Mouse (Mus musculus): ENCODE measurements at regions not wholly inside any gene's neighbourhood (a gene's known extent, or its start where the extent isn't known, plus 50 kb on each side); places are given as distances from the start of the nearest gene placed in this dataset.

DNA sequence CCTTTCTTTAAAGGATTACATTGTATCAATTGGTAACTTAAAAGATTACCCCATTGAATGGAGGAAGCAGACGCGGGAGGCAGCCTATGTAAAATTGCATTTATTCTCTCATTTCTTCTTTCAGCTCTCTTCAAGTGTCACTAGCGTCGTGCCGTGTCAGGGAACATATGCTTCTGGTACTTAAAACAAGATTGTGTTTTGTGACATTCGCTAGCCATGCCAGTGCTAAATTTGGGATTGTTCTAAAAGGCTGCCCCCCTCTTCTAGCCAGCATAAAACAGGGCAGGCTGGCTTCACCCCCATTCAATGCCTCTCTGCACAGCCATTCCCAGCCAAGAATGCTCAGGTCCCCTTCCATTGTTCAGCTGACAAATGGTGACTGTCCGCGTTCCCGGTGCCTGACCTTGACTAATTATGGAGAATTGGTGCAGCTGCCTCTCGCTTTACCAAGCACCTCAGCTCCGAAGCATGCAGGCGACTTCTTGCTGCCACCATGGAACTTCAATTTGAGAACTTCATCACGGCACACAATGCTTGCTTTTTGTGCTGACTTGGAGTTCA, 316.8 kb upstream of the Adamts16 start:
- H3K9ac ChIP-seq (replicated peaks; ENCODE audit: low read depth): no peak overlapping the region
- TF ChIP-seq EP300 (IDR thresholded peaks at IDR 0.05) (no peak), CTCF (IDR thresholded peaks at IDR 0.05) (no peak)
- H3K27me3 ChIP-seq (replicated peaks; ENCODE audit: insufficient read depth, low read length): no peaks in the 10 kb centered on the region
- H3K4me2 ChIP-seq (replicated peaks; ENCODE audit: low read depth, low read length): no peak overlapping the region
- ATAC-seq (no peak), DNase-seq (ENCODE audit: low spot score) (no peak)
- no peak overlapping the region for H3K27ac ChIP-seq (ENCODE audit: low read length)
- no peak overlapping the region for H3K4me3 ChIP-seq (ENCODE audit: low read depth, low read length)
- no peaks in the 10 kb centered on the region for H3K9me3 ChIP-seq (ENCODE audit: low read length)
- 62% methylated on average over 13 of the region's 13 CpGs for WGBS
- no peaks in the 10 kb centered on the region for H3K4me1 ChIP-seq (ENCODE audit: insufficient read depth, low read depth, low read length)
- no peaks in the 10 kb centered on the region for H3K36me3 ChIP-seq (ENCODE audit: insufficient read depth, low read length)

DNA sequence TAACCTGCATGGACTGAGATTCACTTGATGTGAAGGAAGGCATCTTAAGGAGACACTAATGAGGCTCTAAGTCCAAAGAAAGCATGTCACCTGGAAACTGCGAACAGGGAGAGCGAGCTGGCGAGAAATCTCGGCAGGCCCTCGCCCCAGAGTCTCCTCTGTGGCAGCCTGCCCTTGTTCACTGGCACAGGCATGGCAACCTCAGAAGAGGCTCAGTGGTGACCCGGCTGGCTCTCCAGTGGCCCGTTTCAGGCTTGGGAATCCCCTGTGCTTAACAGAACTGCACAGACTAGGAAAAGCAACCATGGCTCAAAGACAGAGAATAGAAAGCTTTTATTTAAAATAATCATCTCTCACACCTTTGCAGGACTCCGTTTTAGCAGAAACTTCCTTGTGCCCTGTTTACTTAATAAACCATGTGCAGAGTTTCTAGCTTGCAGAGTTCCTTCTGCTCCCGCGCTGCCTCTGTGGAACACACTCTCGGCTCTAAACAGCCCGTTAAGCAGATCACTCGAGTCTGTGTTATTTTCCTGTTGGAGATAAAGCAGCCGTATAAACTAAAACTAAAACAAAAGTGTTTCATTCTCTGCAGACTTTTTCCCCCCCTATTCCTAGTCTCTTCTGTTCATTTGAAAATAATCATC, 316.2 kb upstream of the Adamts16 start:
- 39% methylated on average over 14 of the region's 14 CpGs for WGBS
- H3K36me3 ChIP-seq (ENCODE audit: insufficient read depth, low read length): no peaks in the 10 kb centered on the region
- TF ChIP-seq EP300 (IDR thresholded peaks at IDR 0.05) (no peak), CTCF (IDR thresholded peaks at IDR 0.05) (no peak)
- H3K4me3 ChIP-seq (ENCODE audit: low read depth, low read length): no peak overlapping the region
- no peak overlapping the region for H3K9ac ChIP-seq (replicated peaks; ENCODE audit: low read depth)
- no peaks in the 10 kb centered on the region for H3K9me3 ChIP-seq (ENCODE audit: low read length)
- H3K27ac ChIP-seq (ENCODE audit: low read length): no peak overlapping the region
- no peak for DNase-seq (ENCODE audit: low spot score)
- H3K4me2 ChIP-seq (replicated peaks; ENCODE audit: low read depth, low read length): no peak overlapping the region
- no peak for ATAC-seq
- H3K4me1 ChIP-seq (ENCODE audit: insufficient read depth, low read depth, low read length): no peaks in the 10 kb centered on the region
- H3K27me3 ChIP-seq (replicated peaks; ENCODE audit: insufficient read depth, low read length): no peaks in the 10 kb centered on the region

DNA sequence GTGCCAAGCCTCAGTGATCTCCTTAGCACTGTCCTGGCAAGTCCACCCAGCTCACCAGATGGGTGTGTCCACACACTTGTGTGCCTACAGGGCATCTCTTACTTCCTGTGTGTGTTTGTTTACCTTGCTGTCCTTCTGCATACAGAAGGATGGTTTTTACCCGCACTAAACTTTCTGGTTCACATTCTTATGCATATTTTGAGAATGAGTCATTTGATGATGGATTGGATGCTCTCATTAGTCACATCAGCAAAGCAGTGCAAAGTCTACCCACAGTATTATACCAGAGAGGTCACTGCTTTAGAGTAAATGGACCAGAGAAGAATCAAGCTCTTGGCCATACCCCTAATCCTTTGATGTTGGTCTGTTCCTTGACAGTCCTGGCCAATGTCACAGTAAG, 308.5 kb upstream of the Adamts16 start:
- Histone ChIP-seq H3K4me1 (ENCODE audit: insufficient read depth, low read depth, low read length) (no peaks in the 10 kb centered on the region), H3K4me3 (ENCODE audit: low read depth, low read length) (no peak overlapping the region), H3K9me3 (ENCODE audit: low read length) (no peaks in the 10 kb centered on the region), H3K36me3 (ENCODE audit: insufficient read depth, low read length) (no peaks in the 10 kb centered on the region), H3K27me3 (replicated peaks; ENCODE audit: insufficient read depth, low read length) (no peaks in the 10 kb centered on the region), H3K9ac (replicated peaks; ENCODE audit: low read depth) (no peak overlapping the region), H3K4me2 (replicated peaks; ENCODE audit: low read depth, low read length) (no peak overlapping the region), H3K27ac (ENCODE audit: low read length) (no peak overlapping the region)
- WGBS: 7% methylated on average over 1 of the region's 1 CpGs
- TF ChIP-seq EP300 (IDR thresholded peaks at IDR 0.05) (no peak), CTCF (IDR thresholded peaks at IDR 0.05) (no peak)
- DNase-seq (ENCODE audit: low spot score): no peak
- no peak for ATAC-seq

DNA sequence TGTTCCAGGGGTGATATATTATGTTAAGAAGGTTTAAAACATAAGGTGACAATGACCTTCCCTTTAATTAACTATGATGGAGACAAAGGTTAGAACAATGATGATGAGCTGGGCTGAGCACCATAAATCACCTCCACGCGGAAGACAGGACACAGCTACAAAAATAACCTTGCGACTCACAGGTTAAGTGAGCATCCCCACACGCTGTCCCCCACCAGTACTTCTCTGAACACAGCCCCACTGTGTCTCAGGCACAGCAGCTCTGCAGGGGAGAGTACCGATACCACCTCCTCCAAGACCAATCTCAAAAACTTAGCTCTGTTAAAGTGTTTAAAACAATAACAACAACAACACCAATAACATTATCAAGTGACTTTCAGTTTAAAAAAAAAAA, 307.7 kb upstream of the Adamts16 start:
- no peak for TF ChIP-seq EP300 (IDR thresholded peaks at IDR 0.05)
- TF ChIP-seq CTCF (IDR thresholded peaks at IDR 0.05): no peak
- Histone ChIP-seq H3K9ac (replicated peaks; ENCODE audit: low read depth) (no peak overlapping the region), H3K4me1 (ENCODE audit: insufficient read depth, low read depth, low read length) (no peaks in the 10 kb centered on the region), H3K4me3 (ENCODE audit: low read depth, low read length) (no peak overlapping the region), H3K9me3 (ENCODE audit: low read length) (no peaks in the 10 kb centered on the region), H3K27ac (ENCODE audit: low read length) (no peak overlapping the region), H3K4me2 (replicated peaks; ENCODE audit: low read depth, low read length) (no peak overlapping the region), H3K27me3 (replicated peaks; ENCODE audit: insufficient read depth, low read length) (no peaks in the 10 kb centered on the region), H3K36me3 (ENCODE audit: insufficient read depth, low read length) (no peaks in the 10 kb centered on the region)
- WGBS: 32% methylated on average over 5 of the region's 5 CpGs
- ATAC-seq (no peak), DNase-seq (ENCODE audit: low spot score) (no peak)

DNA sequence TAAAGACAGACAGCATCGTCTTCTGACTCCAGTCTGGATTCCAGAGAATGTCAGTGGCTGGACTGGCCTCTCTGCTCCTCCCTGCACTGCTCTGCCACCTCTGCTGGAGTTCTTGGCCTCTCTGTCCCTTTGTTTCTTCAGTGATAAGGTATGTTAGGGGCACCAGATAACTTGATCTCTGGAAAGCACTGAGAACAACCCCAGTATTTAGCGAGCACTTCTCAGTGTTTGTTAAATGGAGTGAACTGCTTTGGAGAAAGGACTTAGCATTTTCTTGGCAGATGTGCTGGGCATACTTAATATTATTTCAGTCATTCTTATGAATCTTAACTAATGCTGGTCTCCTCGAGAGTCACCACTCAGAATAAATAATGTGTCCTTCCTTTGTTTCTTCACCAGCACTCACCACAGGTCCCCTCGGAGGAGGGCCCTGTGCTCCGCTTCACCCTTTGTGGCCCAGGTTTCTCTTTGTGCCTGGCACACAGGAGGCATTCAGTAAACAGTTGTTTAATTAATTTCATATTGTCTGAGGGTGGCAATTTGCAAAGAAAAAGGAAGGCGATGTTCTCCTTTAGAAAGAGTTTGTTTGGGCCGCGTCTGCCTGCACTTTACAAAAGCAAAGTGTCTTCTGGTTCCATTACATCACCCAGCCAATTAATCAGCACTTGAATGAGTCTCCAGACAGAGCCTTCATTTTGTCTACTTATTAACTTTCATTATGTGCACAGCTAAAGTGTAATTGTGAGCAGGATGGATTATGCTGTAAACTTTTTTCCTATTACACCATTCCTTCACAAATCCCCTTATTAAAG, 307.1 kb upstream of the Adamts16 start:
- H3K9me3 ChIP-seq (ENCODE audit: low read length): no peaks in the 10 kb centered on the region
- no peak for DNase-seq (ENCODE audit: low spot score)
- 19% methylated on average over 8 of the region's 8 CpGs for WGBS
- H3K36me3 ChIP-seq (ENCODE audit: insufficient read depth, low read length): no peaks in the 10 kb centered on the region
- no peak overlapping the region for H3K27ac ChIP-seq (ENCODE audit: low read length)
- no peaks in the 10 kb centered on the region for H3K4me1 ChIP-seq (ENCODE audit: insufficient read depth, low read depth, low read length)
- no peak overlapping the region for H3K4me3 ChIP-seq (ENCODE audit: low read depth, low read length)
- TF ChIP-seq CTCF (IDR thresholded peaks at IDR 0.05) (no peak), EP300 (IDR thresholded peaks at IDR 0.05) (no peak)
- no peak for ATAC-seq
- H3K9ac ChIP-seq (replicated peaks; ENCODE audit: low read depth): no peak overlapping the region
- no peaks in the 10 kb centered on the region for H3K27me3 ChIP-seq (replicated peaks; ENCODE audit: insufficient read depth, low read length)
- no peak overlapping the region for H3K4me2 ChIP-seq (replicated peaks; ENCODE audit: low read depth, low read length)

DNA sequence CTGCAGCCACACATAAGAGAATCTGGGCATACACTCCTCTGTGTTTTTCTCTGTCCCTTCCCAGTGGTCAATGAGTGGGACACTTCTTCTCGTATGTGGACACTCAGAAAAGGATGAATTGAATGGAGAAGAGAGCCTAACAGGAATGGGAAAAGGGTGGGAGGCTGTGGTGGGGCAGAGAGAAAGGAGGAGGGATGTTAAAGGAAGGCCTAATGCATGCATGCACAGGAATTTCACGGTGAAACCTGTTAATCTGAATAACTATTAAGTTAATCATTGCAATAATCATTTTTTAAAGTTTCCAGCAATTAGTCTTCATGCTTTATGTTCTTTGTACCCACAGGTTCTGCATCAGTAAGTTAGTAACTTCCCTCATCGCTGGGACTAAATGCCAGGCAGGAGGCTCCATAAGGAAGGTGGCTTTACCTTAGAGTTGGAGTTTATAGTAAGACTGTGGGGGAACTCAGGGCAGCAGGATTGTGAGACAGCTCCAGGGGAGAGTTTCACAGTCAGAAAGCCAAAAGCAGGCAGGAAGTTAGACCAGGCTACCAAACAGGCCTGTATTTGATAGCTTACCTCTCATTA, 305.3 kb upstream of the Adamts16 start:
- TF ChIP-seq CTCF (IDR thresholded peaks at IDR 0.05) (no peak), EP300 (IDR thresholded peaks at IDR 0.05) (no peak)
- no peak overlapping the region for H3K27ac ChIP-seq (ENCODE audit: low read length)
- H3K4me1 ChIP-seq (ENCODE audit: insufficient read depth, low read depth, low read length): no peaks in the 10 kb centered on the region
- no peak overlapping the region for H3K4me2 ChIP-seq (replicated peaks; ENCODE audit: low read depth, low read length)
- H3K27me3 ChIP-seq (replicated peaks; ENCODE audit: insufficient read depth, low read length): no peaks in the 10 kb centered on the region
- ATAC-seq: no peak
- whole genome bisulfite sequencing: 76% methylated on average over 3 of the region's 3 CpGs
- H3K9ac ChIP-seq (replicated peaks; ENCODE audit: low read depth): no peak overlapping the region
- H3K36me3 ChIP-seq (ENCODE audit: insufficient read depth, low read length): no peaks in the 10 kb centered on the region
- no peak overlapping the region for H3K4me3 ChIP-seq (ENCODE audit: low read depth, low read length)
- DNase-seq (ENCODE audit: low spot score): no peak
- H3K9me3 ChIP-seq (ENCODE audit: low read length): no peaks in the 10 kb centered on the region
